Mouse (Mus musculus) C2C12 (cell line): Measurements from ENCODE around the gene Ikzf5.

Experiments
- CEBPB ChIP-seq: IDR thresholded peaks from one replicate; pipeline ENCODE4 v1.6.1; 2011; ENCODE audit warnings: low read depth, mild to moderate bottlenecking, control low read depth, moderate library complexity
- CTCF ChIP-seq: IDR thresholded peaks from one replicate; pipeline ENCODE4 v1.5.1; 2011; ENCODE audit not compliant: control insufficient read depth, insufficient read depth, insufficient read length
- MAX ChIP-seq: IDR thresholded peaks from one replicate; pipeline ENCODE4 v1.6.1; 2011; ENCODE audit warnings: mild to moderate bottlenecking, control low read depth
- MYOD1 ChIP-seq: IDR thresholded peaks from one replicate; pipeline ENCODE4 v1.6.1; 2011; ENCODE audit warnings: low read depth; ENCODE audit not compliant: control insufficient read depth, insufficient read length
- USF1 ChIP-seq: IDR thresholded peaks from one replicate; pipeline ENCODE4 v1.6.1; 2011; ENCODE audit warnings: low read depth, mild to moderate bottlenecking, control low read depth, moderate library complexity

DNA sequence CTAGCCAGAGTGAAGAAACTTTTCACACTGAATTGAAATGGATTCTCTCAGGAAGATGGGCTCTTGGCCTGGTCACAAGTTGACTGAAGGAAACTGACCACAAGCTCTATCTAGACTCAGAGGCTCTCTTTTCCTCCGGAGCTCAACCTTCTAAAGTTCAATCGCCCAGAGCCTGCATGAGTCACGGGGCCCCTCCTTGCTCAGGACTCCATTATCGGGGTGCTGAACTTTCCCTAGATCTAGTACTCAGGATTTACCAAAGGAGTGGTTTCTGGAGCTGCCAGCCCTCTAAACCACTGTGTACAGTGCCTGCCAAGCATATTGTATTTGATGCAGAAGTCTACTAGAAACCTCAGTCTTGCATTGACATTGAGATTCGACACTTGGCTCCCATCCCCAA is 46.4 kb upstream of the Ikzf5 start:
- no peak for TF ChIP-seq CTCF
- no peak for TF ChIP-seq MYOD1
- no peak for TF ChIP-seq USF1
- TF ChIP-seq CEBPB, result no peak
- no peak for TF ChIP-seq MAX
